8 mouse cellular contexts compared by ENCODE assay signal in genomic region chr2:59628057-59628901, GRCm38 (mm10). TPM values are rescaled to one million over a fixed set of nuclear protein-coding genes. Genes with fewer than 3 reads are reported as not detected.
DNase-seq lines count a peak whose midpoint lies in the region; ATAC-seq and TF ChIP-seq lines count a peak whose summit lies in the region.

No protein-coding gene starts in this region.

- no peaks in the 10 kb centered on the region for H3K27me3 ChIP-seq in hindbrain, embryonic 13.5 days
- no peaks in the 10 kb centered on the region for H3K27me3 ChIP-seq in hindbrain, embryonic 12.5 days
- no peaks in the 10 kb centered on the region for H3K27me3 ChIP-seq in lung, embryonic 16.5 days (ENCODE audit: control insufficient read depth, insufficient read depth, low read depth, low read length)

- no peak overlapping the region for H3K27ac ChIP-seq in hindbrain, embryonic 13.5 days
- no peak overlapping the region for H3K27ac ChIP-seq in hindbrain, embryonic 12.5 days
- H3K27ac ChIP-seq in gastrocnemius, adult 2 months: peak overlapping the region; percentile 49
- H3K27ac ChIP-seq in lung, embryonic 16.5 days (ENCODE audit: low read length): peak overlapping the region; percentile 3; the same call in 1 of the 2 replicates

- 85% methylated on average over 17 of the region's 17 CpGs for WGBS in hindbrain, embryonic 13.5 days
- 79% methylated on average over 17 of the region's 17 CpGs for WGBS in hindbrain, embryonic 12.5 days
- 47% methylated on average over 17 of the region's 17 CpGs for WGBS in lung, embryonic 16.5 days

- no peaks in the 10 kb centered on the region for H3K36me3 ChIP-seq in hindbrain, embryonic 13.5 days
- H3K36me3 ChIP-seq in hindbrain, embryonic 12.5 days: no peaks in the 10 kb centered on the region
- peaks cover 3% of the 10 kb centered on the region; the same call in 1 of the 2 replicates for H3K36me3 ChIP-seq in lung, embryonic 16.5 days (ENCODE audit: control insufficient read depth, insufficient read depth, low read length)

- DNase-seq in adrenal gland, postnatal 10 days: peak; percentile 75
- DNase-seq in gastrocnemius, adult 2 months: peak; percentile 79
- DNase-seq in kidney, adult 8-10 months: peak; percentile 38 to 54
- DNase-seq in thymus, postnatal 36 days: no peak

- H3K4me1 ChIP-seq in hindbrain, embryonic 13.5 days (replicated peaks): peaks cover 10% of the 10 kb centered on the region
- H3K4me1 ChIP-seq in hindbrain, embryonic 12.5 days: peaks cover 7% of the 10 kb centered on the region
- H3K4me1 ChIP-seq in lung, embryonic 16.5 days (replicated peaks; ENCODE audit: control insufficient read depth, insufficient read depth, low read length): peaks cover 42% of the 10 kb centered on the region

- intact Hi-C loops in gastrocnemius, adult 2 months (cut with DNase I): no loop called here

- H3K4me3 ChIP-seq in hindbrain, embryonic 13.5 days: no peak overlapping the region
- no peak overlapping the region for H3K4me3 ChIP-seq in hindbrain, embryonic 12.5 days
- no peak overlapping the region for H3K4me3 ChIP-seq in gastrocnemius, adult 2 months
- no peak overlapping the region for H3K4me3 ChIP-seq in lung, embryonic 16.5 days (ENCODE audit: low read length)

- H3K9ac ChIP-seq in hindbrain, embryonic 13.5 days: no peak overlapping the region
- H3K9ac ChIP-seq in hindbrain, embryonic 12.5 days: no peak overlapping the region
- H3K9ac ChIP-seq in lung, embryonic 16.5 days (ENCODE audit: low read length): 0 out of 2 replicates have a peak overlapping the region, but pooled peaks have one; percentile 3

- H3K9me3 ChIP-seq in hindbrain, embryonic 13.5 days: no peaks in the 10 kb centered on the region
- H3K9me3 ChIP-seq in hindbrain, embryonic 12.5 days (replicated peaks): no peaks in the 10 kb centered on the region
- no peaks in the 10 kb centered on the region for H3K9me3 ChIP-seq in lung, embryonic 16.5 days (ENCODE audit: control insufficient read depth, low read length)

- ATAC-seq in hindbrain, embryonic 13.5 days (ENCODE audit: low FRiP score): 0 out of 2 replicates have a peak, but pooled peaks have one; percentile 24
- ATAC-seq in hindbrain, embryonic 12.5 days (ENCODE audit: low FRiP score): no peak
- peak; percentile 65 for ATAC-seq in lung, embryonic 16.5 days (ENCODE audit: low read depth)
- ATAC-seq in granulocyte monocyte progenitor cell, adult 5-6 weeks (replicated peaks; ENCODE audit: poor library complexity, severe bottlenecking): no peak; the same call in 1 of the 2 replicates

- H3K4me2 ChIP-seq in hindbrain, embryonic 13.5 days: no peak overlapping the region
- H3K4me2 ChIP-seq in hindbrain, embryonic 12.5 days (replicated peaks): no peak overlapping the region
- H3K4me2 ChIP-seq in lung, embryonic 16.5 days (ENCODE audit: low read depth, low read length): no peak overlapping the region

- no peak for TF ChIP-seq CTCF in gastrocnemius, adult 2 months (IDR thresholded peaks at IDR 0.05)

RNA-seq across cellular contexts. Expression of gene Tanc1, which starts 16.4 kb away (rescaled TPM):
- 7.1 and 8.9 TPM in 2 replicates for polyA plus RNA-seq in hindbrain, embryonic 13.5 days (2015; fragmentation: Nextera tagmentation; extraction: Ambion mirVana)
- polyA plus RNA-seq in hindbrain, embryonic 12.5 days (2016; fragmentation: Nextera tagmentation; extraction: Ambion mirVana): 18.2 and 18.9 TPM in 2 replicates
- total RNA-seq in adrenal gland, postnatal 10 days (2021): 10 to 100 TPM; 18.9 to 31.4 TPM
- total RNA-seq in gastrocnemius, adult 2 months (2021): 1 to 10 TPM; 6.3 to 8.7 TPM
- 33.2 and 35.2 TPM in 2 replicates for polyA plus RNA-seq in lung, embryonic 16.5 days (2015; fragmentation: Nextera tagmentation; extraction: Ambion mirVana)
- 3.2 and 15.6 TPM in 2 replicates for total RNA-seq in granulocyte monocyte progenitor cell, adult 5-6 weeks (2014; fragmentation: Nextera tagmentation)
- 2.0 and 3.6 TPM in 2 replicates for total RNA-seq in granulocyte monocyte progenitor cell, adult 5-6 weeks (2017)

Comparison
In these comparisons a context has a peak if more than half of its experiments do, and no peak if none do; other contexts are left out.
1. ATAC-seq: peak in hindbrain, embryonic 13.5 days (single experiment) and lung, embryonic 16.5 days (single experiment); none in hindbrain, embryonic 12.5 days (single experiment) and granulocyte monocyte progenitor cell, adult 5-6 weeks (single experiment).
2. H3K27ac ChIP-seq: peak in gastrocnemius, adult 2 months (single experiment) and lung, embryonic 16.5 days (single experiment); none in hindbrain, embryonic 13.5 days (single experiment) and hindbrain, embryonic 12.5 days (single experiment).
3. DNase-seq: peak in adrenal gland, postnatal 10 days (single experiment), gastrocnemius, adult 2 months (single experiment) and kidney, adult 8-10 months (2 of 2); none in thymus, postnatal 36 days (0 of 2).